8 mouse cellular contexts compared by ENCODE assay signal in genomic region chr11:95365596-95365995, GRCm38 (mm10). TPM values are rescaled to one million over a fixed set of nuclear protein-coding genes. Genes with fewer than 3 reads are reported as not detected.
A peak's percentile ranks its signal among the peaks of the same experiment; 100 is the strongest.
DNase-seq lines count a peak whose midpoint lies in the region; ATAC-seq and TF ChIP-seq lines count a peak whose summit lies in the region.

No protein-coding gene starts in this region.

- intact Hi-C loops in gastrocnemius, adult 2 months (cut with DNase I) = loop anchor here (2.0 kb wide), 2 partner anchors 29 to 55 kb away; partner anchors contain the start of genes Fam117a and Kat7
- intact Hi-C loops in left cerebral cortex, postnatal 14 days (cut with DNase I) = no loop called here

- H3K27ac ChIP-seq in thymus, adult 2 months (ENCODE audit: control insufficient read depth, insufficient read depth, low read length) = peak overlapping the region; percentile 91
- peak overlapping the region; percentile 84 for H3K27ac ChIP-seq in gastrocnemius, adult 2 months
- peak overlapping the region; percentile 2 for H3K27ac ChIP-seq in intestine, postnatal 0 days (ENCODE audit: low read depth, low read length)

- TF ChIP-seq CTCF in thymus, adult 2 months (IDR thresholded peaks at IDR 0.05; ENCODE audit: borderline replicate concordance, control insufficient read depth, extremely low read depth, insufficient read depth, low read length, poor library complexity) = no peak
- no peak for TF ChIP-seq CTCF in gastrocnemius, adult 2 months (IDR thresholded peaks at IDR 0.05)
- TF ChIP-seq CTCF in intestine, postnatal 0 days (IDR thresholded peaks at IDR 0.05; ENCODE audit: low read depth) = no peak

- no peak overlapping the region for H3K4me3 ChIP-seq in thymus, adult 2 months (ENCODE audit: control insufficient read depth, insufficient read depth, low read length)
- H3K4me3 ChIP-seq in gastrocnemius, adult 2 months = peak overlapping the region; percentile 25
- H3K4me3 ChIP-seq in intestine, postnatal 0 days (ENCODE audit: low read depth, low read length) = no peak overlapping the region

- H3K4me1 ChIP-seq in thymus, adult 2 months (replicated peaks; ENCODE audit: control insufficient read depth, insufficient read depth, low read length) = peaks cover 61% of the 10 kb centered on the region
- no peaks in the 10 kb centered on the region for H3K4me1 ChIP-seq in intestine, postnatal 0 days (replicated peaks; ENCODE audit: control insufficient read depth, insufficient read depth, low read length)

- no peaks in the 10 kb centered on the region for H3K9me3 ChIP-seq in intestine, postnatal 0 days (ENCODE audit: control insufficient read depth)

- no peak for DNase-seq in thymus, adult 2 months
- DNase-seq in thymus, postnatal 4 days = no peak
- DNase-seq in gastrocnemius, adult 2 months = peak; percentile 93
- DNase-seq in left cerebral cortex, postnatal 14 days (ENCODE audit: low spot score in 2 of 2) = peak; percentile 71
- peak; percentile 49 to 62 for DNase-seq in right cerebral cortex, adult 2 months (ENCODE audit: low spot score in 2 of 2)
- DNase-seq in thymus, postnatal 10 days (ENCODE audit: low spot score in 2 of 2) = no peak

- no peak for TF ChIP-seq POLR2A in thymus, adult 2 months (IDR thresholded peaks at IDR 0.05; ENCODE audit: control insufficient read depth, extremely low read depth, insufficient read depth, low read length, poor library complexity)

- H3K36me3 ChIP-seq in thymus, adult 2 months (ENCODE audit: control insufficient read depth, insufficient read depth, low read length) = peaks cover 19% of the 10 kb centered on the region
- H3K36me3 ChIP-seq in intestine, postnatal 0 days (ENCODE audit: control insufficient read depth, insufficient read depth) = no peaks in the 10 kb centered on the region; the same call in 1 of the 2 replicates

- no peak overlapping the region for H3K9ac ChIP-seq in intestine, postnatal 0 days (ENCODE audit: low read depth, low read length)

- WGBS in thymus, adult 2 months = 94% methylated on average over 10 of the region's 10 CpGs
- 63% methylated on average over 10 of the region's 10 CpGs for WGBS in intestine, postnatal 0 days

- H3K27me3 ChIP-seq in thymus, adult 2 months (ENCODE audit: control insufficient read depth, insufficient read depth, low read length) = no peaks in the 10 kb centered on the region
- H3K27me3 ChIP-seq in intestine, postnatal 0 days (replicated peaks; ENCODE audit: control insufficient read depth, insufficient read depth, low read length) = no peaks in the 10 kb centered on the region

- H3K4me2 ChIP-seq in intestine, postnatal 0 days (replicated peaks; ENCODE audit: low read depth) = no peak overlapping the region

- ATAC-seq in intestine, postnatal 0 days = 0 out of 2 replicates have a peak, but pooled peaks have one; percentile 24
- no peak for ATAC-seq in megakaryocyte progenitor cell, adult 5-6 weeks (replicated peaks; ENCODE audit: poor library complexity)

RNA-seq across cellular contexts. Expression of gene Slc35b1, which starts 18.9 kb away (rescaled TPM):
- 89.3 and 107 TPM in 2 replicates for polyA plus RNA-seq in thymus, adult 2 months (2012; rRNA removed)
- total RNA-seq in gastrocnemius, adult 2 months (2021) = 10 to 100 TPM; 42.4 to 49.5 TPM
- 130 and 144 TPM in 2 replicates for polyA plus RNA-seq in intestine, postnatal 0 days (2015; fragmentation: Nextera tagmentation; extraction: Ambion mirVana)
- 10 to 100 TPM; 72.8 to 78.9 TPM for total RNA-seq in left cerebral cortex, postnatal 14 days (2021)
- total RNA-seq in megakaryocyte progenitor cell, adult 5-6 weeks (2015) = 82.6 and 88.6 TPM in 2 replicates
- total RNA-seq in megakaryocyte progenitor cell, adult 5-6 weeks (2017) = 61.2 and 85.6 TPM in 2 replicates

RNA-seq across cellular contexts. Expression of gene Fam117a, which starts 28.8 kb away (rescaled TPM):
- polyA plus RNA-seq in thymus, adult 2 months (2012; rRNA removed) = 204 and 224 TPM in 2 replicates
- total RNA-seq in gastrocnemius, adult 2 months (2021) = 1 to 10 TPM; 1.5 to 2.1 TPM
- 5.5 and 7.4 TPM in 2 replicates for polyA plus RNA-seq in intestine, postnatal 0 days (2015; fragmentation: Nextera tagmentation; extraction: Ambion mirVana)
- 1 to 10 TPM; 2.1 to 4.0 TPM for total RNA-seq in left cerebral cortex, postnatal 14 days (2021)
- 90.4 and 98.3 TPM in 2 replicates for total RNA-seq in megakaryocyte progenitor cell, adult 5-6 weeks (2015)
- 89.6 and 91.8 TPM in 2 replicates for total RNA-seq in megakaryocyte progenitor cell, adult 5-6 weeks (2017)

RNA-seq across cellular contexts. Expression of gene Spop, which starts 48.3 kb away (rescaled TPM):
- 47.9 and 52.0 TPM in 2 replicates for polyA plus RNA-seq in thymus, adult 2 months (2012; rRNA removed)
- total RNA-seq in gastrocnemius, adult 2 months (2021) = 100 to 1,000 TPM; 190 to 208 TPM
- polyA plus RNA-seq in intestine, postnatal 0 days (2015; fragmentation: Nextera tagmentation; extraction: Ambion mirVana) = 54.1 and 61.2 TPM in 2 replicates
- total RNA-seq in left cerebral cortex, postnatal 14 days (2021) = 100 to 1,000 TPM; 156 to 160 TPM
- total RNA-seq in megakaryocyte progenitor cell, adult 5-6 weeks (2015) = 88.9 and 102 TPM in 2 replicates
- total RNA-seq in megakaryocyte progenitor cell, adult 5-6 weeks (2017) = 60.2 and 63.3 TPM in 2 replicates

RNA-seq across cellular contexts. Expression of gene Kat7, which starts 55.5 kb away (rescaled TPM):
- polyA plus RNA-seq in thymus, adult 2 months (2012; rRNA removed) = 55.5 and 64.8 TPM in 2 replicates
- total RNA-seq in gastrocnemius, adult 2 months (2021) = 10 to 100 TPM; 21.5 to 23.9 TPM
- 29.7 and 30.2 TPM in 2 replicates for polyA plus RNA-seq in intestine, postnatal 0 days (2015; fragmentation: Nextera tagmentation; extraction: Ambion mirVana)
- total RNA-seq in left cerebral cortex, postnatal 14 days (2021) = 10 to 100 TPM; 63.3 to 66.2 TPM
- total RNA-seq in megakaryocyte progenitor cell, adult 5-6 weeks (2015) = 99.1 and 111 TPM in 2 replicates
- 70.8 and 73.3 TPM in 2 replicates for total RNA-seq in megakaryocyte progenitor cell, adult 5-6 weeks (2017)

Comparison
In these comparisons a context has a peak if more than half of its experiments do, and no peak if none do; other contexts are left out.
1. DNase-seq: peak in gastrocnemius, adult 2 months (single experiment), left cerebral cortex, postnatal 14 days (2 of 2) and right cerebral cortex, adult 2 months (2 of 2); none in thymus, adult 2 months (single experiment), thymus, postnatal 4 days (single experiment) and thymus, postnatal 10 days (0 of 2).
2. H3K27ac ChIP-seq: peak in every context shown above with its lines; median percentile 91 in thymus, adult 2 months; 84 in gastrocnemius, adult 2 months; 2 in intestine, postnatal 0 days.
3. RNA of gene Fam117a, which starts 28.8 kb away (total RNA-seq): 89.6 to 98.3 TPM in megakaryocyte progenitor cell, adult 5-6 weeks; 2.1 to 4.0 TPM in left cerebral cortex, postnatal 14 days and 1.5 to 2.1 TPM in gastrocnemius, adult 2 months; every median in the first group is over 10 times any median in the second.